Comparison of ENCODE assay signal across 13 mouse cellular contexts in the genomic region with DNA sequence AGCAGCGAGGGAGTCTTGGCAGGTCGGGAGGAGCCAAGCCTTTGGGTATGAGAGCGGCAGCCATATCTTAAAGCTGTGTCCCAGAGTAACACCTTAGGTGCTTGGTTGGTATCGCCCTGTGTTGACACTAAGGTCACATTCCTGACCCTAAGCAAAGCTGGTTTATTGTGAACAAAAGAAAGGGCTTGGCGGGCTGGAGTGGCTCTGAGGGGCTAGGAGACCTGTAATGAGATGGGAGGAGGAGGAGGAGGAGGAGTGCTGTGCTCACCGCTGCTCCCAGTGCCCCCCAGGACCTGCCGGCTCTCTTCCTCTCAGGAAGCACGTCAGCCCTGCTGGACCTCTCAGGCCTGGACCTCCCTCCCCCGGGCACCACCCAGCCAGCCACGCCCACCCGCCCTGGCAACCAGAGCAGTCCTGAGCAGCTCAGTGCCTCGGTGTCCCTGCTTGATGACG. TPM values are rescaled to one million over a fixed set of nuclear protein-coding genes. Genes with fewer than 3 reads are reported as not detected.
DNase-seq lines count a peak whose midpoint lies in the region; ATAC-seq and TF ChIP-seq lines count a peak whose summit lies in the region.
"Had no signal": no experiment of that assay in that cellular context is flagged by ENCODE, and none has a peak within 500 bp of the region (broad histone marks: within the 10 kb centered on the region; RNA-seq: fewer than 3 reads in every experiment).

No protein-coding gene starts in this region.

- H3K9ac ChIP-seq in hindbrain, embryonic 12.5 days, result peak overlapping the region; percentile 9; the same call in 1 of the 2 replicates
- no peak overlapping the region for H3K9ac ChIP-seq in hindbrain, embryonic 16.5 days (ENCODE audit: low read depth, low read length)
- peak overlapping the region; percentile 4; the same call in 1 of the 2 replicates for H3K9ac ChIP-seq in ES-E14 (ENCODE audit: insufficient read depth, low read depth, low read length, poor library complexity, severe bottlenecking)
- 0 out of 2 replicates have a peak overlapping the region, but pooled peaks have one; percentile 27 for H3K9ac ChIP-seq in embryonic facial prominence, embryonic 13.5 days
- no peak overlapping the region for H3K9ac ChIP-seq in liver, postnatal 0 days (replicated peaks)

- H3K9me3 ChIP-seq in hindbrain, embryonic 12.5 days (replicated peaks), result no peaks in the 10 kb centered on the region
- H3K9me3 ChIP-seq in hindbrain, embryonic 16.5 days (ENCODE audit: control insufficient read depth, low read length), result no peaks in the 10 kb centered on the region
- H3K9me3 ChIP-seq in ES-E14 (ENCODE audit: control insufficient read depth, insufficient read depth, low read depth, low read length), result no peaks in the 10 kb centered on the region
- no peaks in the 10 kb centered on the region for H3K9me3 ChIP-seq in embryonic facial prominence, embryonic 13.5 days
- no peaks in the 10 kb centered on the region for H3K9me3 ChIP-seq in liver, postnatal 0 days (ENCODE audit: low read length)

- peaks cover 21% of the 10 kb centered on the region for H3K4me1 ChIP-seq in hindbrain, embryonic 12.5 days
- no peaks in the 10 kb centered on the region for H3K4me1 ChIP-seq in hindbrain, embryonic 16.5 days (ENCODE audit: control insufficient read depth, insufficient read depth, low read depth, low read length)
- H3K4me1 ChIP-seq in ES-E14 (ENCODE audit: control insufficient read depth in 2 of 2, insufficient read depth in 2 of 2, low read length in 2 of 2, poor library complexity in 1 of 2), result peaks cover 0 to 13% of the 10 kb centered on the region in 2 experiments; a peak in 2 of 4 replicates
- peaks cover 17% of the 10 kb centered on the region for H3K4me1 ChIP-seq in embryonic facial prominence, embryonic 13.5 days
- peaks cover 16% of the 10 kb centered on the region for H3K4me1 ChIP-seq in liver, postnatal 0 days (ENCODE audit: insufficient read depth)

- 36% methylated on average over 13 of the region's 13 CpGs for WGBS in hindbrain, embryonic 12.5 days
- 35% methylated on average over 13 of the region's 13 CpGs for WGBS in hindbrain, embryonic 16.5 days
- WGBS in embryonic facial prominence, embryonic 13.5 days, result 30% methylated on average over 13 of the region's 13 CpGs
- 46% methylated on average over 13 of the region's 13 CpGs for WGBS in liver, postnatal 0 days (ENCODE audit: insufficient replicate concordance)

- ATAC-seq in hindbrain, embryonic 12.5 days (ENCODE audit: low FRiP score), result no peak
- ATAC-seq in hindbrain, embryonic 16.5 days, result no peak
- ATAC-seq in embryonic facial prominence, embryonic 13.5 days (ENCODE audit: insufficient number of reproducible peaks, insufficient read depth, low FRiP score, low TSS enrichment, low read depth), result no peak
- peak; percentile 24; the same call in 1 of the 2 replicates for ATAC-seq in liver, postnatal 0 days
- ATAC-seq: midbrain, embryonic 16.5 days had no signal

- no peak overlapping the region for H3K4me2 ChIP-seq in hindbrain, embryonic 12.5 days (replicated peaks)
- no peak overlapping the region for H3K4me2 ChIP-seq in hindbrain, embryonic 16.5 days (ENCODE audit: low read length)
- no peak overlapping the region for H3K4me2 ChIP-seq in embryonic facial prominence, embryonic 13.5 days
- H3K4me2 ChIP-seq in liver, postnatal 0 days (ENCODE audit: low read depth, low read length), result no peak overlapping the region

- no peak overlapping the region for H3K4me3 ChIP-seq in hindbrain, embryonic 12.5 days
- H3K4me3 ChIP-seq in hindbrain, embryonic 16.5 days (ENCODE audit: low read length), result no peak overlapping the region
- H3K4me3 ChIP-seq in ES-E14 (ENCODE audit: insufficient read depth in 1 of 2, low read depth in 1 of 2, low read length in 2 of 2, poor library complexity in 1 of 2, severe bottlenecking in 1 of 2), result no peak overlapping the region
- no peak overlapping the region for H3K4me3 ChIP-seq in embryonic facial prominence, embryonic 13.5 days
- no peak overlapping the region for H3K4me3 ChIP-seq in liver, postnatal 0 days (ENCODE audit: low read depth, low read length)

- in situ Hi-C loops in ES-E14 (cut with MboI; ENCODE audit: low sequenced_read_pairs in 2 of 2, unreplicated experiment in 2 of 2), result no loop called here

- H3K36me3 ChIP-seq in hindbrain, embryonic 12.5 days, result peaks cover 93% of the 10 kb centered on the region
- peaks cover 35% of the 10 kb centered on the region for H3K36me3 ChIP-seq in hindbrain, embryonic 16.5 days (ENCODE audit: control insufficient read depth, insufficient read depth, low read length)
- H3K36me3 ChIP-seq in ES-E14 (ENCODE audit: control insufficient read depth, insufficient read depth, low read length, poor library complexity, severe bottlenecking), result peaks cover 57% of the 10 kb centered on the region
- H3K36me3 ChIP-seq in embryonic facial prominence, embryonic 13.5 days, result peaks cover 94% of the 10 kb centered on the region
- peaks cover 62% of the 10 kb centered on the region for H3K36me3 ChIP-seq in liver, postnatal 0 days (replicated peaks; ENCODE audit: insufficient read depth, low read length)

- 0 out of 2 replicates have a peak overlapping the region, but pooled peaks have one; percentile 7 for H3K27ac ChIP-seq in hindbrain, embryonic 12.5 days
- H3K27ac ChIP-seq in hindbrain, embryonic 16.5 days (ENCODE audit: low read depth, low read length), result no peak overlapping the region
- H3K27ac ChIP-seq in ES-E14 (ENCODE audit: insufficient read depth, low read depth, low read length, poor library complexity, severe bottlenecking), result no peak overlapping the region
- no peak overlapping the region for H3K27ac ChIP-seq in embryonic facial prominence, embryonic 13.5 days
- H3K27ac ChIP-seq in liver, postnatal 0 days (ENCODE audit: low read depth), result no peak overlapping the region

- no peaks in the 10 kb centered on the region for H3K27me3 ChIP-seq in hindbrain, embryonic 12.5 days
- H3K27me3 ChIP-seq in hindbrain, embryonic 16.5 days (replicated peaks; ENCODE audit: control insufficient read depth, insufficient read depth, low read length), result no peaks in the 10 kb centered on the region
- H3K27me3 ChIP-seq in embryonic facial prominence, embryonic 13.5 days, result no peaks in the 10 kb centered on the region
- H3K27me3 ChIP-seq in liver, postnatal 0 days (ENCODE audit: insufficient read depth, low read length), result no peaks in the 10 kb centered on the region

- no peak for TF ChIP-seq CTCF in liver, postnatal 0 days (IDR thresholded peaks at IDR 0.05; ENCODE audit: low read depth)

- no peak for DNase-seq in ES-E14 (ENCODE audit: low read depth, low spot score)
- peak; percentile 50 for DNase-seq in liver, postnatal 0 days
- DNase-seq in frontal cortex, postnatal 25 days (ENCODE audit: low spot score in 2 of 2), result no peak
- no peak for DNase-seq in layer of hippocampus, adult 9-10 months (ENCODE audit: low spot score)
- DNase-seq in layer of hippocampus, postnatal 14 days (ENCODE audit: low spot score in 2 of 2), result no peak
- DNase-seq: cerebellum, adult 18-20 months; gastrocnemius, postnatal 36 days had no signal

- TF ChIP-seq EP300 in liver, postnatal 0 days (IDR thresholded peaks at IDR 0.05; ENCODE audit: low read depth), result no peak

TF ChIP-seq in ES-E14, 5 proteins besides CTCF, POLR2A, EP300 and RAD21:
- no peak for TF ChIP-seq ZC3H11A (IDR thresholded peaks at IDR 0.05; ENCODE audit: borderline replicate concordance, low read depth, low read length)

RNA-seq across cellular contexts. Expression of a gene that starts 10.0 kb away (rescaled TPM):
- 0.22 and 0.61 TPM in 2 replicates for polyA plus RNA-seq in hindbrain, embryonic 12.5 days (2016; fragmentation: Nextera tagmentation; extraction: Ambion mirVana)
- 0.11 TPM in 1 of 2 replicates, not detected in the other for polyA plus RNA-seq in hindbrain, embryonic 16.5 days (2015; fragmentation: Nextera tagmentation; extraction: Ambion mirVana)
- 0.11 TPM in 1 of 2 replicates, not detected in the other for total RNA-seq in ES-E14 (2012; rRNA removed)
- 0.18 and 0.25 TPM in 2 replicates for polyA plus RNA-seq in embryonic facial prominence, embryonic 13.5 days (2015; fragmentation: Nextera tagmentation; extraction: Ambion mirVana)
- polyA plus RNA-seq in liver, postnatal 0 days (2015; fragmentation: Nextera tagmentation; extraction: Ambion mirVana), result 0.07 TPM in 1 of 2 replicates, not detected in the other
- under 1 TPM in 1 of 2 experiments, not detected in 1; 0.25 TPM for total RNA-seq in layer of hippocampus, postnatal 14 days (2021)
- total RNA-seq: adrenal gland, postnatal 10 days; gastrocnemius, postnatal 36 days; left cerebral cortex, postnatal 10 days had no signal
- polyA plus RNA-seq: midbrain, embryonic 16.5 days had no signal

RNA-seq across cellular contexts. Expression of a gene that starts 10.1 kb away (rescaled TPM):
- polyA plus RNA-seq in hindbrain, embryonic 12.5 days (2016; fragmentation: Nextera tagmentation; extraction: Ambion mirVana), result 15.5 and 17.4 TPM in 2 replicates
- polyA plus RNA-seq in hindbrain, embryonic 16.5 days (2015; fragmentation: Nextera tagmentation; extraction: Ambion mirVana), result 4.5 and 6.7 TPM in 2 replicates
- 10.5 and 17.3 TPM in 2 replicates for total RNA-seq in ES-E14 (2012; rRNA removed)
- 53.3 and 54.4 TPM in 2 replicates for polyA plus RNA-seq in embryonic facial prominence, embryonic 13.5 days (2015; fragmentation: Nextera tagmentation; extraction: Ambion mirVana)
- polyA plus RNA-seq in liver, postnatal 0 days (2015; fragmentation: Nextera tagmentation; extraction: Ambion mirVana), result 7.4 and 8.2 TPM in 2 replicates
- total RNA-seq in layer of hippocampus, postnatal 14 days (2021), result 10 to 100 TPM; 16.1 to 16.8 TPM

RNA-seq across cellular contexts. Expression of a gene that starts 12.4 kb away (rescaled TPM):
- polyA plus RNA-seq in hindbrain, embryonic 12.5 days (2016; fragmentation: Nextera tagmentation; extraction: Ambion mirVana), result 54.3 and 58.7 TPM in 2 replicates
- polyA plus RNA-seq in hindbrain, embryonic 16.5 days (2015; fragmentation: Nextera tagmentation; extraction: Ambion mirVana), result 46.1 and 51.8 TPM in 2 replicates
- total RNA-seq in ES-E14 (2012; rRNA removed), result 18.4 and 23.3 TPM in 2 replicates
- 42.5 and 51.8 TPM in 2 replicates for polyA plus RNA-seq in embryonic facial prominence, embryonic 13.5 days (2015; fragmentation: Nextera tagmentation; extraction: Ambion mirVana)
- 12.9 and 14.8 TPM in 2 replicates for polyA plus RNA-seq in liver, postnatal 0 days (2015; fragmentation: Nextera tagmentation; extraction: Ambion mirVana)
- 10 to 100 TPM; 51.3 to 52.4 TPM for total RNA-seq in layer of hippocampus, postnatal 14 days (2021)

RNA-seq across cellular contexts. Expression of a gene that starts 24.3 kb away (rescaled TPM):
- polyA plus RNA-seq in hindbrain, embryonic 12.5 days (2016; fragmentation: Nextera tagmentation; extraction: Ambion mirVana), result 48.1 and 49.0 TPM in 2 replicates
- 94.7 and 96.9 TPM in 2 replicates for polyA plus RNA-seq in hindbrain, embryonic 16.5 days (2015; fragmentation: Nextera tagmentation; extraction: Ambion mirVana)
- total RNA-seq in ES-E14 (2012; rRNA removed), result 15.8 and 19.7 TPM in 2 replicates
- polyA plus RNA-seq in embryonic facial prominence, embryonic 13.5 days (2015; fragmentation: Nextera tagmentation; extraction: Ambion mirVana), result 18.7 and 23.2 TPM in 2 replicates
- polyA plus RNA-seq in liver, postnatal 0 days (2015; fragmentation: Nextera tagmentation; extraction: Ambion mirVana), result 1.9 and 2.1 TPM in 2 replicates
- 100 to 1,000 TPM; 141 to 146 TPM for total RNA-seq in layer of hippocampus, postnatal 14 days (2021)

RNA-seq across cellular contexts. Expression of a gene that starts 34.1 kb away (rescaled TPM):
- polyA plus RNA-seq in hindbrain, embryonic 12.5 days (2016; fragmentation: Nextera tagmentation; extraction: Ambion mirVana), result not detected in 2 replicates
- polyA plus RNA-seq in hindbrain, embryonic 16.5 days (2015; fragmentation: Nextera tagmentation; extraction: Ambion mirVana), result not detected in 2 replicates
- 4.2 TPM in 1 of 2 replicates, not detected in the other for total RNA-seq in ES-E14 (2012; rRNA removed)
- polyA plus RNA-seq in embryonic facial prominence, embryonic 13.5 days (2015; fragmentation: Nextera tagmentation; extraction: Ambion mirVana), result 1.3 TPM in 1 of 2 replicates, not detected in the other
- 3.4 TPM in 2 replicates for polyA plus RNA-seq in liver, postnatal 0 days (2015; fragmentation: Nextera tagmentation; extraction: Ambion mirVana)
- total RNA-seq in layer of hippocampus, postnatal 14 days (2021), result not detected
- total RNA-seq: gastrocnemius, postnatal 36 days; left cerebral cortex, postnatal 10 days had no signal
- polyA plus RNA-seq: midbrain, embryonic 16.5 days had no signal

Comparison
In these comparisons a context has a peak if more than half of its experiments do, and no peak if none do; other contexts are left out.
1. H3K9ac ChIP-seq: peak in hindbrain, embryonic 12.5 days (single experiment), ES-E14 (single experiment) and embryonic facial prominence, embryonic 13.5 days (single experiment); none in hindbrain, embryonic 16.5 days (single experiment) and liver, postnatal 0 days (single experiment).